Mouse (Mus musculus) heart, postnatal 0 days (tissue): ENCODE results near the gene Tiam1.

Experiments used
- CTCF ChIP-seq: IDR thresholded peaks from 2 replicates; pipeline ENCODE4 v1.5.1; 2016; ENCODE audit warnings: antibody characterized with exemption, control low read depth, low read depth
- EP300 ChIP-seq: IDR thresholded peaks from 2 replicates; pipeline ENCODE4 v1.6.1; 2016; ENCODE audit warnings: antibody characterized with exemption, low read depth

DNA sequence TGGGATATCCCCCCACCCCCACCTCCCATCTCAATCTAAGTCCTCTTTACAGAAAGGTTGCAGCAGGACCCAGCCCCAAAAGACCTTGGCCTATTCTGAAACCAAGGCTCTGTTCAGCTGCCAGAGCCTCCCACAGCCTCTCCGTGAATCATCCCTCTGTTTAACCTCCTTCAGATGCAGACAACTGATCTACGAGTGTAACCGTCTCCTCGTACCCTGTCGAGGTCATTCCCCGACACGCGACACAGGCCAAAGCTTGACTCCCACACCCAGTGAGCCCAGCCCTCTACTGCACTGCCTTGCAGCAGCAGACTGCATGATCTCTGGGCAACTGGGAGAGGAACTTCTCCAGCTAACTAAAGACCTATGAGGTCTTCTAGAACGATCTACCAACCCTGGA, 3.9 kb downstream of the Tiam1 start:
- TF ChIP-seq CTCF, result no peak
- no peak for TF ChIP-seq EP300
